Mouse (Mus musculus) liver, embryonic 14.5 days (tissue): ENCODE data around the gene Adra1d.

ENCODE experiments used
- CTCF ChIP-seq: IDR thresholded peaks from 2 replicates; pipeline ENCODE4 v1.5.1; 2016; ENCODE audit warnings: antibody characterized with exemption, low read depth, control low read depth
- EP300 ChIP-seq: IDR thresholded peaks from 2 replicates; pipeline ENCODE4 v1.6.1; 2016; ENCODE audit warnings: antibody characterized with exemption, low read depth

DNA sequence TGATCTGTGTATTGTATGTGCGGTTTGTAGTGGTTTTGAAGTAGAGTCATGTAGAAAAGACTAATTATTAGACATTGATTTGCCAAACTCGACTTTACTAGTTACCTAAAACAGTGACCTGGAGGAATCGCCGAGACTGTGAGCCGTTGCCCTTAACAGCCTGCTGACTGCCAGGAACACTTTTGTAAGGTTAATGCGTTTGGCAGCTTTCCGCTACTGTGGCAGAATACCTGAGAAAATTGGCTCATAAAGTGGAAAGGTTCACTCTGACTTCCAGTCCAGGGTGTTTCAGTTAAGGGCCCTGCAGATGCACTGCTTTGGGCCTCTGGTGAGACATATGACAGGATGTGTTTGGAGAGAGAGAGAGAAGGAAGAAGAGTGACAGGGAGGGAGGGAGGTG is 30.8 kb downstream of the Adra1d start:
- TF ChIP-seq CTCF (no peak), EP300 (no peak)
